Mouse (Mus musculus) neural tube, embryonic 13.5 days (tissue): ENCODE data around the gene Cypt14. TPM values are rescaled to one million over a fixed set of nuclear protein-coding genes. Genes with fewer than 3 reads are reported as not detected.
"Not testable (repeated sequence)": the region's sequence is repeated elsewhere in the genome, so short reads cannot be mapped to it uniquely, and the experiment has no call there.

Experiments used
- ATAC-seq: fragments of 200-750 bp; cut with Nextera tagmentation; 2 replicates; pipeline ENCODE4 v1.8.0; 2017; ENCODE audit warnings: low read depth, mild to moderate bottlenecking, moderate TSS enrichment, moderate library complexity
- H3K27ac ChIP-seq: fragments of 300-500 bp; sonication (generic); replicated peaks from 2 replicates; pipeline ENCODE4 v1.5.1; 2015; ENCODE audit warnings: moderate library complexity, mild to moderate bottlenecking, inconsistent platforms
- H3K27me3 ChIP-seq: fragments of 300-500 bp; sonication (generic); 2 replicates; pipeline ENCODE4 v1.6.1; 2015; ENCODE audit warnings: mild to moderate bottlenecking, inconsistent platforms
- H3K36me3 ChIP-seq: fragments of 300-500 bp; sonication (generic); 2 replicates; pipeline ENCODE4 v1.6.1; 2015; ENCODE audit warnings: mild to moderate bottlenecking, inconsistent platforms
- H3K4me1 ChIP-seq: fragments of 300-500 bp; sonication (generic); replicated peaks from 2 replicates; pipeline ENCODE4 v1.6.1; 2015; ENCODE audit warnings: inconsistent platforms
- H3K4me2 ChIP-seq: fragments of 300-500 bp; sonication (generic); 2 replicates; pipeline ENCODE4 v1.6.1; 2015; ENCODE audit warnings: inconsistent platforms, mild to moderate bottlenecking, moderate library complexity
- H3K4me3 ChIP-seq: fragments of 300-500 bp; sonication (generic); 2 replicates; pipeline ENCODE4 v1.5.1; 2015; ENCODE audit warnings: mild to moderate bottlenecking, inconsistent platforms
- H3K9ac ChIP-seq: fragments of 300-500 bp; sonication (generic); 2 replicates; pipeline ENCODE4 v1.6.1; 2015; ENCODE audit warnings: moderate library complexity, mild to moderate bottlenecking, inconsistent platforms
- H3K9me3 ChIP-seq: fragments of 300-500 bp; sonication (generic); 2 replicates; pipeline ENCODE4 v1.6.1; 2016; ENCODE audit warnings: inconsistent platforms
- WGBS: fragments of 180-500 bp; shearing (Covaris S2); methylation state at CpG from one replicate; pipeline ENCODE4 v1.1.7; 2015; 5-methylcytosine and 5-hydroxymethylcytosine counted together
- polyA plus RNA-seq: library from polyadenylated mRNA; unstranded; fragments of >200 nt; fragmentation: Nextera tagmentation; extraction: Ambion mirVana; gene quantifications from 2 replicates; pipeline ENCODE4 v1.2.1, GENCODE M21; 2015

Cypt14 gene
- not detected in 2 replicates for polyA plus RNA-seq

GRCm38 (mm10) chrX:39863504-39863903, at the start of gene Cypt14:
Cypt14 (minus strand) TSS chrX:39863604.
- WGBS: 82% methylated on average over 2 of the region's 2 CpGs
- H3K4me3 ChIP-seq, H3K27me3 ChIP-seq, H3K27ac ChIP-seq, H3K9ac ChIP-seq, H3K4me1 ChIP-seq, ATAC-seq, H3K36me3 ChIP-seq, H3K4me2 ChIP-seq, H3K9me3 ChIP-seq: not testable (repeated sequence)
